Mouse (Mus musculus) embryonic facial prominence, embryonic 10.5 days (tissue): ENCODE data around the gene Fam162b. TPM values are rescaled to one million over a fixed set of nuclear protein-coding genes. Genes with fewer than 3 reads are reported as not detected.

Experiments used
- DNase-seq: peaks from one replicate; pipeline ENCODE4 v3.0.0-alpha.2; 2017; ENCODE audit warnings: low spot score
- H3K27ac ChIP-seq: fragments of 300-500 bp; sonication (generic); replicated peaks from 2 replicates; pipeline ENCODE4 v1.5.1; 2016; ENCODE audit warnings: mild to moderate bottlenecking
- H3K27me3 ChIP-seq: fragments of 300-500 bp; sonication (generic); replicated peaks from 2 replicates; pipeline ENCODE4 v1.6.1; 2016; ENCODE audit warnings: low read depth, mild to moderate bottlenecking; ENCODE audit not compliant: poor library complexity, severe bottlenecking
- H3K36me3 ChIP-seq: fragments of 300-500 bp; sonication (generic); replicated peaks from 2 replicates; pipeline ENCODE4 v1.6.1; 2016; ENCODE audit warnings: mild to moderate bottlenecking, moderate library complexity
- H3K4me1 ChIP-seq: fragments of 300-500 bp; sonication (generic); 2 replicates; pipeline ENCODE4 v1.6.1; 2016
- H3K4me3 ChIP-seq: fragments of 300-500 bp; sonication (generic); 2 replicates; pipeline ENCODE4 v1.5.1; 2016; ENCODE audit warnings: mild to moderate bottlenecking, moderate library complexity
- H3K9me3 ChIP-seq: fragments of 300-500 bp; sonication (generic); 2 replicates; pipeline ENCODE4 v1.6.1; 2016; ENCODE audit warnings: mild to moderate bottlenecking
- WGBS: fragments of 180-500 bp; shearing (Covaris S2); methylation state at CpG from one replicate; pipeline ENCODE4 v1.1.7; 2016; 5-methylcytosine and 5-hydroxymethylcytosine counted together
- polyA plus RNA-seq: library from polyadenylated mRNA; unstranded; fragments of >200 nt; fragmentation: Nextera tagmentation; extraction: Ambion mirVana; gene quantifications from 2 replicates; pipeline ENCODE4 v1.2.1, GENCODE M21; 2016

Fam162b gene
- polyA plus RNA-seq, 1 experiment from 2014 or later = 2.3 TPM

DNA sequence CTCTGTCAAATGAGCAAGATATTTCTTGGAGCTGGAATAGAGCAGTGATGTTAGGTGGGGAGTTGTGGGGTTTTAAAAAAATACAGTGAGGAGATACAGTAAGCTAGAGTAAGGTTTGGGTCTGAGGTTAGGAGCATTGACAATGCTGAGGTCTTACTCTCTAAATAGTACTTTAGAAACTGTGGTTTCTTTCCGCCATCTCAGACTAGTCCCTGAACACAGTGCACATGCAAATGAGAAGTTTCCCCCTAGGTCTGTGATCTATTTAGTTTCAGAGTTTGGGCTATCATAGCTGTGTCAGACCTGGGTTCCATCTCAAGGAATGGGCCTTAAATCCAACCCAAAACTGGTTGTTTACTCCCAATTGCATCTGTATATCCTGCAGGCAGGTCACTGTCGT lies 1.3 kb upstream of the Fam162b start:
- Histone ChIP-seq H3K27me3 (peaks cover 28% of the 10 kb centered on the region), H3K4me3 (no peak overlapping the region), H3K36me3 (no peaks in the 10 kb centered on the region), H3K9me3 (no peaks in the 10 kb centered on the region), H3K27ac (no peak overlapping the region), H3K4me1 (peaks cover 9% of the 10 kb centered on the region)
- WGBS = 90% methylated on average over 2 of the region's 2 CpGs
- no peak for DNase-seq

DNA sequence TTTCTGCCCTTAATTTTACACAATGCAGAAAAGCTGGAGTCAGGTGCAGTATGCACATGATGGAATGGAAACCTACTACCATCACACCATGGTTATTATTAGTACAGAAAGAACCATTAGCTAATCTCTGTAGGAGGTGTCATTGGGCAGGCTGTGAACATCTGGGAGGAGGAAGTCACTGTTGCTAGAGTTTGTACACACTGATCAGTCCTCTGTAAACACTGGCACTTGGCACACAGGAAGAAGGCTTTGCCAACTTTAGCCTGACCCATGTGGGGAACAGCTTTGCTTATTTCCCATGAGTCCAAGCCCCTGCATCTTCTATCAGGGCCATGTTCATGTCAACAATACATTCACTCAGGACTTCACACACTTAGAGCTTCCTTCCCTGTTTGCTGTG lies 5.4 kb downstream of the Fam162b start:
- no peak for DNase-seq
- H3K4me3 ChIP-seq = no peak overlapping the region
- H3K4me1 ChIP-seq = peaks cover 4% of the 10 kb centered on the region; the same call in 1 of the 2 replicates
- no peak overlapping the region for H3K27ac ChIP-seq
- no peaks in the 10 kb centered on the region for H3K36me3 ChIP-seq
- H3K9me3 ChIP-seq = no peaks in the 10 kb centered on the region
- H3K27me3 ChIP-seq = peaks cover 11% of the 10 kb centered on the region

DNA sequence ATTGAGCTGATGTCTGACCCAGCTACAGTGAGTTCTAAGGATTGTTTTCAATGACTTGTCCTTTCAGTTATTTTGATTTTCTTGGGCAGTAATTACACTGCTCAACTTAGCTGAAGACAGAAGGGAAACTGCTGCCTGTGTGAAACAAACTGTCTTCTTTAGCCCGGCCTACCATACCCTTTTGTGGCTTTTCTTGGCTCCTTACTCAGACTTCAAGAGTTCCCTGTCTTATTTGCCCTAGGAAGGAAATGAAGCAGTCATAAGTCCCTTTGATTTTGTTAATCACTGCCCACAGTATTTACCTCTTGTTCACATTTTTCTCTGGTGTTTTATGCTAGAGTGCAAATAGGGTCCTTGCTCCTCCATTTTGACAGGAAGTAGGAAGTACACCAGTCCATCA lies 5.9 kb downstream of the Fam162b start:
- no peak for DNase-seq
- Histone ChIP-seq H3K4me1 (no peaks in the 10 kb centered on the region), H3K9me3 (no peaks in the 10 kb centered on the region), H3K27ac (no peak overlapping the region), H3K36me3 (no peaks in the 10 kb centered on the region), H3K27me3 (peaks cover 5% of the 10 kb centered on the region), H3K4me3 (no peak overlapping the region)
- WGBS = 70% methylated on average over 1 of the region's 1 CpGs

DNA sequence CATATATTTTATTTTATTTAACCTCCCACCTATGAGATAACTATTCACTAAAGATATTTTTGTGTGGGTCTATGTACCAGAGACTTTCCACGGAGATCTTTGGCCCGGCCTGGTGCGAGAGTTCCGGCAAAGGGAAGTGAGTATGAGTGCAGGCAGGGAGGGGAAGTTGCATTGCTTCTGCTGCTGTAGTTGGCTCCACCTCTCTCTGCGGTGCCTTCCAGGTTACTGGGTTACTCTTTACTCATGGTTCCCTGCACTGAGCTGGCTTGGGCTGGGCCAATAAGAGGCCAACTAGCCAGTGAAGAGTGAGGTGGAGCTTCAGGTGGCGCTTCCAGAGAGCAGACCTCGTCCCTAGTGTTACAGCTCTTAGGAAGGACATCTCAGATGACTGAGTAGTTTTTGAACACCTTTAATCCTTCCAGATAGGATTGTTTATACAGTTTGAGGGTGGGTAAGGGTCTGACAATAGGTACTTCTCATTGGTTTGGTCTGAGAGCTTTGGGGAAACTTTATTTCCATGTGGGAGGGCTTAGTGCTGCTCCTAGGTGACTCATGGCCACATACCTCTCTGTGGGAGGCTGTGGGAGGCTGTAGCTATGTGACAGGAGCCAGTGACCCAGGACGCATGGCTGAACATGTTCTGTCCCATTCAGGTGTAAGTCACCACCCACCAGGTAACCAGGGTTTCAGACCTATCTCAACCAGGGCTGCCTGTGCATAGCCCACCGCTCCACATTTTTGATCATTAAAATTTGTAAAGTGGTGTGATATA lies 18.9 kb downstream of the Fam162b start:
- Histone ChIP-seq H3K27ac (no peak overlapping the region), H3K36me3 (no peaks in the 10 kb centered on the region), H3K4me3 (no peak overlapping the region), H3K27me3 (no peaks in the 10 kb centered on the region), H3K9me3 (no peaks in the 10 kb centered on the region), H3K4me1 (no peaks in the 10 kb centered on the region)
- no peak for DNase-seq
- WGBS = 80% methylated on average over 9 of the region's 9 CpGs

DNA sequence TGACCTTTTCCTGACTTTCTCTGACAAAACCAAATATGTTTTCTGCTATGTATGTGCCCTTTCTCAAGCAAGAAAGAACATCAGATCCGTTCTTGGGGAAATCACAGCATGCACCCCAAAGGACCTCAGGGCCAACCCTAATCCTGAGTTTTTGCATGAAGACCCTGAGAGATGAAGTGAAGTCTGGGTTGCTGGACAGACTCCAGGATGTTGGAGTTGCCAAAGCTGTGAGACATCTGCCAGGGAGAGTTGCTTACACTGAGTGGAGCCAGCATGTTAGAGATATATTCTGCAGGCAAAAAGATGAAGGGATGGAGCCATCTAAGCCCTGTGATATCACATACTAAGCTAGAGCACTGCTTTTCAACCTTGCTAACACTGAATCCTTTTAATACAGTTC lies 34.3 kb downstream of the Fam162b start:
- Histone ChIP-seq H3K27ac (no peak overlapping the region), H3K4me1 (no peaks in the 10 kb centered on the region), H3K4me3 (no peak overlapping the region), H3K36me3 (no peaks in the 10 kb centered on the region), H3K27me3 (no peaks in the 10 kb centered on the region), H3K9me3 (no peaks in the 10 kb centered on the region)
- 76% methylated on average over 1 of the region's 1 CpGs for WGBS
- DNase-seq = no peak

DNA sequence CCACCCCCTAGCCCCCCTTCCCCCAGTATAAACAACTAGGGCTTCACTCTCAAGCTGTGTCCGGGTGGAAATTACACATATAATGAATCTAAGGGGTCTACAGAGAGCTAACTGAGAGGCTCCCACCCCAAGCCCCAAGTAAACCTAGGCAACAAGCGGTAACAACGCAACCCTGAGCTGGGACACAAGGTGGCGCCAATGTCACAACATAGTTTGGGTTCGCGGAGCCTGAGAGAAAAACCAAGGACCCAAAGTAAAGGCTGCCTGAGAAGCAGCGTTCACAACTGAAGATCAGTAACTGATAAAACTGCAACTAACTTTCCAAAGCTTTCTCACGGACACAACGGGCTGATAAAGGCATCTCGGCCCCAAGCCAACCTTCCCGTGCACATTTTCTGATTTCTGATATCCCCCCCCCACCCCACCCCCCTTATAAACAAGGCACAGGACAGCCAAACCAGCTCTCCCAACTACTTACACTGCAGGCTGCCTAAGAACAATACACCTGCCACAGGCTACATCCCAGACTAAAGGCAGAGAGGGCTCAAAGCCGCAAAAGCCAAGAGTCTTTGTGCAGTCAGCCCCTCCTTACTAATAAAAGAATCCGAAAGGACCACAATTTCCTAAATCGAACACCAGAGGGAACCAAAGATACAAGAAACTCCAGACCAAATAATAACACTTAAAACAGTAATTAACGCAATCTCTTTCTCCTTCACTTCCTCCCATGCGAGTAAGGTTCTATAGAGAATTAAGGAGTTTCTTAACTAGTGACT lies 36.8 kb downstream of the Fam162b start:
- Histone ChIP-seq H3K4me3 (peak overlapping the region; percentile 61), H3K27me3 (no peaks in the 10 kb centered on the region), H3K27ac (peak overlapping the region; percentile 87), H3K4me1 (no peaks in the 10 kb centered on the region), H3K36me3 (no peaks in the 10 kb centered on the region), H3K9me3 (no peaks in the 10 kb centered on the region)
- 2% methylated on average over 16 of the region's 16 CpGs for WGBS
- DNase-seq = peak; percentile 83

Other genes starting within 250 kb of the Fam162b start
- not detected in 2 replicates for gene Gm49339, start 109.9 kb downstream of the Fam162b start, polyA plus RNA-seq
- not detected in 2 replicates for gene Lilr4b, start 109.9 kb downstream of the Fam162b start, polyA plus RNA-seq
- gene Lilrb4a, start 99.6 kb downstream of the Fam162b start, polyA plus RNA-seq = 0.25 and 0.85 TPM in 2 replicates
- gene Gprc6a, start 40.9 kb upstream of the Fam162b start, polyA plus RNA-seq = 0.10 and 0.13 TPM in 2 replicates
- 0.05 and 0.20 TPM in 2 replicates for gene Rfx6, start 87.2 kb upstream of the Fam162b start, polyA plus RNA-seq